Mouse (Mus musculus) embryo, embryonic 9.5 days (tissue): ENCODE measurements around the gene Magi3.
A peak's percentile ranks its signal among the peaks of the same experiment; 100 is the strongest.

Experiments
- DNase-seq: peaks from one replicate; pipeline ENCODE4 v3.0.0-alpha.2; 2017; ENCODE audit errors: extremely low spot score

Gene Magi3

DNA sequence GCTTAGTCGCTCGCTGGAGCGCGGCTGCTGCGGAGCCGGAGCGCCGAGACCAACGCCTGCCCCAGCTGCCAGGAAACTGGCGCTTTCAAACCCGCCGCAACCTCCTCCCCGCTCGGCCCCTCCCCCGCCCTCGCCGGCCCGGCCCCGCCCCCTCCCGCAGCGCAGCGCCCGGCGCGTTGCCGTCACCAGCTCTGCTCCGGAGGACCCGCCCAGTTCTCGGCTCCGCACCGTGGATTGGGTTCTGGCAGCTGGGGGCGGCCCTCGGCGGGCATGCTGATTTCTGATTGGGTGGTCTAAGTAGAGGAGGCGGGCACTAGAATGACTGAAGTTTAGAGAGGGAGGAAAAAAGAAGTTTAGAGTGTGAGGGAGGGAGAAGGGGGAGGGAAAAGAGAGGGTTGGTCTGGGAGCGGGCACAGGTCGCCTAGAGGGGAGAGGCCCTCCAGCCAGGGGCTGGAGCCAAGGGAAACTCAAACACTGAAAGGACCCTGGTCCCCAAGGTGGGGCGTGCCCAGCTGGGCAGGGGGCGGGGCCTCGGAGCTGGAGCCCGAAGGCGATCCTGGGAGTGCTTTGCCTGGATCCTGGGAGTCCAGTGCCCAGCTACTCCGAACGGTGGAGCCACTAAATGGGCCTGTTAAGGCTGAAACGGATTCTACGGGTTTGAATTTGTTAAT, at the start of gene Magi3:
Magi3 (minus strand) TSS at position 80 of the 671 bp plus-strand sequence.
- DNase-seq, result peak; percentile 99

DNA sequence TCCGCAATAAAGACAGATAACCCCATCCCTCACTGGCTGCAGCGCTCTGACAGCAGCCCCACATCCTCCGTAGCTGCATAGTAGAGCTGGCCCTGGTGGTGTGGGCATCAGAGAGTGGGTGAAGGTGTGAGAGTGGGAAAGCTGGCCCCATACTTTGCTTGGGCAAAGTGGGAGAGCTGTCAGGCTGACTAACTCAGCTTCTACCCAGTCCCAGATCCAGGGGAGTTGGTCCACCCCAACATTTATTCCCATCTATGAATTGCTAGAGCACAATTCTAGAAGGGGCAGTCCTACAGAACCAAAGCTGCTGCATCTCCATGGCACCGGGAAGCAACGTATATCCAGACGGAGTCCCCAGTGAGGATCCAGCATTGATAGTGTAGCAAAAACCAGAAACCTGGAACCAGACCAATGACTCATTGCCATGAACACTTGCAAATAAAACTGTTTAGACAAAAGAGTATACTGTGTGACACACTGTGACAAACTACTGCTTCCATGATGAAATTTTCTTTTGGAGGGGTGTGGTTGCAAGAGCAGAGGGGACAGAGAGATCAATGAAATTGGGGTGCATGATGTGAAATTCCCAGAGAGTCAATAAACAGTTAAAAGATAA, 44.5 kb upstream of the Magi3 start:
- DNase-seq, result no peak

DNA sequence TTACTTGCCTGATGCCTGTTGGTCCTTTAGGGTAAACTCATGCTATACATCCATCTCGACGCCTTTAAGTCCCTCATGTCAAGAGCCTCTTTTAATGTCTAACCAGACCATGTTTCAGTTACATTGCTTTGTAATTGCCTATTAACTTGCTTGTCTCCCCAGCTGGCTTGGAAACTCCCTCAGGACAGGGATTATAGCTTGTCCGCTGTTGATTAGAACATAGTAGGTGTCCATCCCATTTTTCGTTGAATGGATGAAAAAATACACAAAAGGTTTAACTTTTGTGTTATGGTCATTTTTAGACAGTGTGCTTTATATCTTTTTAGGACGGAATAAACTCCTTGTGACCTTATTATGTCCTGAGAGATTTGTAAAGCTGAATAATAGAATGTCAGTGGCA, 40.0 kb upstream of the Magi3 start:
- DNase-seq, result no peak

DNA sequence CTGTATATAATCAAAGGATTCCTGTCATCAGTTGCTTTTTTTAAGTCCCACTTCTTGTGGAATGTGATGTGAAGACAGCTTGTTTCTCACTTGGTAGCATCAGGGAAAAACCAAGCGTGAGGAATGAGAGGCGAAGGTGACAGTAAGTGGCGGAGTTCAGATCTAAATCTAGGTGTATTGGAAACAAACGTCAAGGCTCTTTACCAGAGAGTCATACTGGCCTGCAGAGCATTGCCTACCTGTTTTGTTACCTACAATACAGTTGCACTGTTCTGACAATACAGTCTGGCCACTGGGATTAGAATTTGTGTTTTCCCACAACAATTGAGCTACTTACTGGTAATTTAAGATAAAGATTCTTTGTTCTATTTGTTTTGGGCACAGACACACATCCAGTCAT, 39.0 kb upstream of the Magi3 start:
- DNase-seq, result no peak

DNA sequence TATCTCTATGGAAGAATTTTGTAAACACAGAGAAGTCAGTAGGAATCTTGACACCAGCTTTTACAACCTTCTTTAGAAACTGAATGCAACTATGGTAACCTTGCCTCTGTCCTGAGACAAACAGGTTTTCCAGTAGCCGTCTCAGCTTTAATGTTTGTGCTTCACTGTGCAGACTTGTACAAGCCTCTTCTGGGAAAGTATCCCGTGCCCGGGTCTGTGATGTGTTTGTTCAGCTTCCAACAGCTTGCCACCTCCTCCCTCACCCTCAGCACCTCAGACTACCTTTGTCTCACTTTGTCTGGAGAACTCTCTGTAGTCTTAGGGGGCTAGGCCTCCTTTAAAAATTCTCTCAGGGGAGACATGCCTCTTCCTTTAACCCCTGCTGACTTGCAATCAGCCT, 36.9 kb upstream of the Magi3 start:
- DNase-seq, result no peak

DNA sequence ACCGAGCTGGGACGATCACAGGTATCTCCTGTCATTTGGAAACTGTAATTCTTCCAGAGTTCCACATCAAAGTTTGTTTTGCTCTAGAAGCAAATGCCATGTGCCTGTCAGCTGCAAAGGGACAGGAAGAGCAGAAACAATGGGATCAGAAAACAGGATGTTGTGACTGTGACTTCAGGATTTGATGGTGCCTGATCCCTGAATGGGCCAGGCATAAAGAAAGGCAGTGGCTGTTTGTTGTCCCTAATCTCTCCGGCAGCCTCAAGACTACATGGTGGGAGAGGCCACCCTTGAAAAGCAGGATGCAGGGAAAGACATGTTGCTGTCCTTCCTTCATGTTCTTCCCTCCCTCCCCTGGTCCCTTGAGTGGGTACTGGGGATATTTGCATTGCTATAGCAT, 33.6 kb upstream of the Magi3 start:
- no peak for DNase-seq

DNA sequence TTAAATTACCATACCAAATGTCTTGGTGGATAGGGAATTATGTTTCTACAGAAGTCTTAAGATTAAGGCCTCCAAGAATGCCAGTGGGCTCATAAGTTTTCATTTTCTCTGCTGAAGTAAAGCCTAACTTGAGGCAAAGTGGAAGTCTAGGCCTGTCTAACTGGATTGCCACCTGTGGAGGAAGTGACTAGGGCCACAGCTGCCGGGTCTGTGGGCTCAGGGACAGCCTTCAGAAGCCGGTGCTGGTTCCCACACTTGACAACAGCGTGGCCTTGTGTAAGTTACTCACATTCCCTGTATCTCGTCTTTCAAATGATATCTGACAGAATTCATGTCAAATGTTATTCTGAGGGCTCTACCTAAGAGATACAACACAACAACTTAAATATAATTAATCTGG, 27.7 kb upstream of the Magi3 start:
- DNase-seq, result no peak

DNA sequence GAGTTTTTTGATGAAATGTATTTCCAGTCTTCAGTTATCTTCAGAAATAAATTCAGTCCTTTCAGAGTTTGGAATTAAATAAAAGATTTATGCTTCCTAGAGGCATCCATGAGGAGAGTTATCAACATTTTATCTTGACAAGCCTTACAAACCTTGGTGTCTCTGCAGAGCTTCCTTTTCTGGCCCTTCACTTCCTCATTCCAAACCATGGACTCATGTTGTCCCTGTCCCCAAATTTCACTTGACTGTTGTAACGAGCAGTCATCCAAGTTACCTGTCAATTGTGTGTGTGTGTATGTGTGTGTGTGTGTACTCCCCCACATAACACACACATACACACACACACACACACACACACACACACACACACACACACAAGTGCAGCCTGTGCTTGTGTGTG, 26.9 kb upstream of the Magi3 start:
- no peak for DNase-seq

DNA sequence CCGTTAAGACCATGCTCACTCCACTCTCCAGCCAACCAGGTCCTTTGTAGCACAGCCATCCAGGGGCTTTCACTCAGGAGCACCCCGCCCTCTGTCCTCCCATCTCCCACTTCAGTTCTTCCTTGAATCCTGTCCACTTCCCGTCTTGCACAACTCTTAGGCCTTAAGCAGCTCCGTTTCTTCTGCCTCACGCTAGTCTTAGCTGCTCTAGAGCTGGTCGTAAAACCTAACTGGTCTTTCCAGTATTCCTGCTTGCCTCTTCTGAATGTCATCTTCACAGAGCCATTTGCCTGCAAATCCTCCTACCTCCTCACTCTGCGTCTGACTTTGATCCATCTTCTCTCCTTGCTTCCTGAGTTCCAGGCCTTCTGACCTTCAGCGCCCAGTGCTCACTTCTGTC, 24.2 kb upstream of the Magi3 start:
- DNase-seq, result no peak

DNA sequence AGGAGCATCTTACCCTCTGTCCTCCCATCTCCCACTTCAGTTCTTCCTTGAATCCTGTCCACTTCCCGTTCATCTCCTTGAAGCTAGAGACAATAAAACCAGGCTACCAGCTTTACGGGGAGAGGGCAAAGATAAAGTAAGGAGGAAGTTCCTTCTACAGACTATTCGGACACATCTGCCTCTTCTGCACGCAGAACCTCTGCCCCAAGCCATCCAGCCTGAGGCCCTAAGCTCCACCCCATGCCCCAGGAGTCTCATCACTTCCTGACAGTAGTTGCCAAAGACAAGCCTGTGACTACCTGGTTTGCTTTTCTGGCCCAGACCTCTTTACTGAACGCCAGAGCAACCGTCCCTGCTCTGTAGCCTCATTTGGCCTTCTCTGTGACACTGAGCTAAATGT, 23.8 kb upstream of the Magi3 start:
- DNase-seq, result no peak

DNA sequence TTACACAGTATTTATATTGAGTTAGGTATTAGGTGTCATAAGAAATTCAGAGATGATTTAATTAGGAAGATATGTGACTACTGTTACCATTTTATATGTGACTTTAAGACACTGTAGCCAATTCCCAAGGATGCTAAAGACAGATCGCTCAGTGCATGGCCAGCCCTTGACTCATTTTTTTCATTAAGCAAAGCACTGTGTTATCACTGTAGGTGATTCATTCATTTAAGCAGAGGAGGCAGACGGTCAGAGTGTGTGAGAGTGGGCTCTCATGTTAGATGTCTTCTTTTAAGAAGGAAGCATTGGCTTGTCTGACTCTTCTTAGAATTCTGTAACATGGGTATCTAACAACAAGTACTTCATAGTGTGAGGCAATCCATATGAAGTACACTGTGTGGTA, 19.6 kb upstream of the Magi3 start:
- DNase-seq, result no peak

DNA sequence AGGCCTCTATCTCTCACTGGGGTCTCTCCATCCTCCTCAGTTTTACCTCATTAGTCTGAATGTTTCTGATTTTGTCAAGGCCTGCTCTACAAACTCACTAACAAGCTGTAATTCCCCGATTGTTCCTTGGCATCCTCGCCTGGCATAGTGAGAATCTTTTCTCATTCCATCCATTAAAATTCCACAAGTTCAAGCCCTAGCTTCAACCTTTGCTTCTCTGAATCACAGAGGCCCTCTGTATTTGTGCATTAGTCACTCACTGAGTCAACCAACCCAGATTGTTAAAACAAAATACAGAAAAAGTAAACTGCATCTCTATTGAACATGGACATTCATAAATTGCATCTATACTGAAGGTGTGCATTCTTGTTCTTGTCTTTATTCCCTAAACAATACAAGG, 19.2 kb upstream of the Magi3 start:
- DNase-seq, result no peak

DNA sequence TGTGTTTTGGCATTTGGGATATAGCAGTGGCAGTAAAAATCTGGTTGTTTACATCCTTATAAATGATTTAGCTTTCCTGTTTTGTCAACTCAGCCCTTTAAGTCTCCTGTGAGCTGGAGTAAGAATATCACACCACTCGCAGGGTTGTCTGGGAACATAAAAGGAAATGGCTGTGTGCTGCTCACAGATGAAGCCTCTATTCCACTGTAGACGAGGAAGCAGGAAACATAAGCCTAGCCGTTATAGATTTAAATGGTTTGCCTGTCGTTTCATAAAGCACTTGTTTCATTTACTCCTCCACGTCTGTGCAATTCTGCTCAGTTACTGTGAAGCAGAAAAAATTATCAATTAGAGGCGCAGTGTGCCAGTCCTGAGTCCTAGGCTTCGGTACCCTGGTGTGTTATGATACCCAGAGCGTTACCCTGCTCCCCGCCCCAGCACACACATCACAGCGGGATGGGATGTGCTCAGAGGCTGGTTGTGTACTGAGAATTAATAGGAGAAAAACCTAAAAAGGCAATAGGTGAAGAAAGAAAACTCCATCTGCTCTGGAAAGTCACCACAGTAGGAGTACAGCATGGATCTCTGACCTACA, 17.8 kb upstream of the Magi3 start:
- DNase-seq, result no peak

DNA sequence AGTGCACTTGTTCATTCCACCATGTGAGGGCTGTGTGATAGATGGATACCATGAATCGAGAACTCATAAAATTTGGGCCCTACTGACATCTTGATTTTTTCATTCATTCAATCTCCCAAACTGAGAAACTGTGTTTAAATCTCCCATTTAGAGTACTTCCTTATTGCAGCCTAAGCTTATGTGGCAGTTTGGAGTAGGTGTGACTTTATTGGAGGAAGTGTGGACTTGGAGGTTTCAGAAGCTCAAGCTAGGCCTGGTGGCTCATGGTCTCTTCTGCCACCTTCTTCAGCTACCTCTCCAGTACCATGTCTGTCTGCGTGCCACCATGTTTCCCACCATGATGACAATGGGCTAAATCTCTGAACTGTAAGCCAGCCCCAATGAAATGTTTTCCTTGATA, 15.9 kb upstream of the Magi3 start:
- no peak for DNase-seq

DNA sequence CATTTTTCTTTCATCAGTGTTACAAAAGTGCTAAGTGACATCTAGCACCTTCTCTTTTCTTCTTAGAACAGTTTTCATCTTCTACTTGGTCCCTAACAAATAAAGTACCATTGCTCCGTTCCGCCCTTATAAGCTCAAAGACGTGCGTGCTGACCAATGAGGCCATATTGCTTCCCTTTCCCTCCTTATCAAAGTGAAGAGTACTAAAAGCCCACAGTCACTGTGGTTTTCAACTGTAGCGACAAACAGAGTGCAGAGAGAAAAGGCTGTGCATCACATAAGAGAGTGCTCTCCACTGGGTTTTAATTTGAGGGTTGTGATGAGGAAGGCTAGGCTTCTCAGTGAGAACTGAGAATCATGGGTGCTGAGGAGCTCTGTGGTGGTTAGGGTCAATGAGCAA, 14.9 kb upstream of the Magi3 start:
- DNase-seq, result no peak

DNA sequence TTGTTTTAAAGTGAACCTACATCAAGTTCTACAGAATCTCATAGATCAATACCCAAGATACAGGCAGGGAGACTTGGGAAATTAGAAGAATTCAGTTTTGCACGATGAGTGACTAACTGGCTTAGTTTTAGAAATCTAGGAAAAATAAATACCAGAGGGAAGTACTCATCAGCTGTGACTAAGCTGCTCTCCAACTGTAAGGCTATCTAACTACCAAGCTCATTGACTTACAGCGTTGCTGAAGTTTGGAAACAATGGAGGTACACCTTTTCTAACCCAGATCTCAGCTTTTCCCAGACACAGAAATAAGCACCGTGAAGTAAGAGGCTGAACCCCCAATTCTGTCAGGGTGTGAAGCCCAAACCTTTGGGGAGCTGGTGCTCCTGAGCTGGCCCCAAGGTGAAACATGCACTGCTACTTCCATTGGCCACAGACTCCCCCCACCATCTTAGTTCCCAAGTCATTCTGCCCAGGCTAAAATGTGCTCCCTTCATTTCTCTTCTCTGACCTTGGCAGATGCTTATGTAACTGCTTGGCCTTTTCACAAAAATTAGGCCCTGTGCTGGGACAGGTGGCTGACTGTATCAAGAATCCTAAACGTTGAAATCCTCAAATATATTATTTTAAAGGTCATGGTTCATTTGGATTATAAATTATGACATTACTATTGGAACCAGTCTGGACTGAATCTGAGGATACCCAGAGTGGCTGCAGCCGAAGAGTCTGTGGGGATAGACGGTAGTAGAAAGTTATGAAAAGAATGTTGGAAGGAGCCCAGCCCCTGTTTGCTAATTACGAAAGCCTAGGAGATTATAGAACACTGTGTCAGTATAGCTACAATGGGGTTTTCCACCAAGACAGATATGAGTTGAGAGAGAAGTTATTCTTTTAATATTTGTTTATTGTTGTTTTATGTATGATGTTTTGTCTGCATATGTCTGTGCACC, 13.5 kb upstream of the Magi3 start:
- no peak for DNase-seq

DNA sequence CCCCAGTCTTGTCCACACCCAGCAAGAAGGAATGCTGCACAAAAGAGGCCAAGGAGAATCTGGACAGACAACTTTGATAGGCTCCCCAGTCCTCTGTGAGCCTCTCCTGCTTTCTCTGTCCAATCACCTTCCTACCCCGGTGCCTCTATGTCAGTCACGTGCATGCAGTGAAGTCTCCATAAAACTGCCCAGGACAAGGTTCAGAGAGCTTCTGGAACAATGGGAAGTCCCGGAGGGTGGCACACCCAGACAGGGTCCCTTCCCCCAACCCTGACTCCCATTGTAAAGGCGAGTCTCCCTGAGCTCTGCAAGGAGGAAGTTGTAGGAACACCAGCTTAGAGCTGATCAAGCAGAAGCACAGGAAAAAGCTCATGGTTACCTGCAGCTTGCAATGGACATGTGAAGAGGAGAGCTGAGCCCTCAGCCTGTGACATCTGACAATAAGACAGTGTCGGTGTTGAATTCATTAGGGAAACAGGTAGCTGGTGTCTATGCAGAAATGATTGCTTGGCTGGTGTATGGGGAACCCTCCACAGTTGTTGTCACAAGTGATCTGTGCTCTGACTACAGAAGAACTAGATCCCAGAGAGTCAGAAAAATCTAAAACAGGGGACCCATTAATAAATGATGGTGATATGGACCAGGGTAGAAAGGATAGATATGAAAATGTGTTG, 7.4 kb upstream of the Magi3 start:
- peak; percentile 21 for DNase-seq

DNA sequence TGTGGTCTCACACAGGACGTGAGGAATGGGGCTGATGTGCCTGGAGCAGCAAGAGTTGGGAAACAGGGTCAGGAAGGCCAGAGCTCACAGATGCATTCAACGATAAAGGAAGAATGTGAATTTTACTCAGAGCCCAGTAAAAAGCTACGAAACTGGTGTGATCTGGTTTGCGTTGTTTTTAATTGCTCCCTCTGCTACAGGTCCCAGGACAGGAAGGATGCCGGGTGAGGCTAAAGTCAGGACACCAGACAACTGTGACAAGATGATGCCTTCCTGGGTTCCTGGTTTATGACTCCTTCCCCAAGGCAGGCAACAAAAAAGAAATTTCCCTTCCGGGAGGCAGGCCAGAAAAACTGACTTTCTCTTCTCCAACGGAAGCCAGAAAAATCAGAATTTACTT, 6.6 kb upstream of the Magi3 start:
- peak; percentile 6 for DNase-seq

DNA sequence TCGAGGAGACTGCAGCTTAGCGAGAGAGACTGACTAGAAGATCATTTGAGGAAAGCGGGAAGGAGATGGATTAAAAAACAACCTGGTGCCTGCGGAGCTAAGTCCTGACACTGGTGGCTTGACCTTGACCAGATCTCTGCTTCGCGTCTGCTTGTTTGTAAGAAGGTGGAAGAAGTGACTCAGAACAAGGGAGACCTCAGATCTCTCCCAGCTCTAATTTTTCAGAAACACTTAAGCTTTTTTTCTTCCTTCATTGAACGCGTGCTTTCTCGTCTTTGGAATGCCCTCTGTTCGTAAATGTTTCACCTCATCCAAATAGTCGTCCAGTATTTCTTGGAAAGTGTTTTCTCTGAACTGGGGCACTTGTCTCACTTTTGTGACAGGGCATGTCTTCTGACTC, 982 bp upstream of the Magi3 start:
- DNase-seq, result no peak

DNA sequence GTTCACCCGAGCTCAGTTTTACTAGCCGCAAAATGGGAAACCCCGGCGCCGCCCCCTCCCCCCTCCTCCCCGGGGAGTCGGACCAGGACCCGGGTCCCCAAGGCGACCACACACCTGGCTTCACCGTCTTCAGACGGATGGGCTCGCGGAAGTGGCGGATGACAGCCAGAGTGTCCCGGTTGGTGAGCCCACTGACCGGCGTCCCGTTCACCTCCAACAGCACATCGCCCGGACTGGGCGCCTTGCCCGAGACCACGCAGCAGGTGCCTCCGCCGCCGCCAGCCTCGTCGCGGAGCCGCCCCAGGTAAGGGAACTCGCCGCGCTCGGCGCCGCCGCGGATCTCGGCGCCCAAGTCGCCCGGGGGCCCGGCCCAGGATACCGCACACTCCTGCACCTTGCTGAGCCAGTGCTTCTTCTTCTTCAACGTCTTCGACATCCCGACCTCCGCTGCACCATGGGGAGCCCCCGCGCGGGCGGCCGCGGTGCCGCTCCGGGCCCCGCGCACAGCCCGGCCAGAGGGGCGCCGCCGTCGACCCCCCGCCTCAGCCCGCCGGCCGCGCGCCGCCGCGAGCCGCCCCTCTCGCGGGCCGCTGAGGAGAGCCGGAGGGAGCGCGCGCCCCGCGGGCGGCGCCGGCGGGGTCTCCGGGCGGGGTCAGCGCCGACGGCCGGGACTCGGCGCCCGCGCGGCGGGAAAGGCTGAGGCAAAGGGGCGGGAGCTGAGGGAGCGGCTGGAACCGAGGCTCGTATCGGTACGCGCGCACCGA, 461 bp downstream of the Magi3 start:
- peak; percentile 54 for DNase-seq

DNA sequence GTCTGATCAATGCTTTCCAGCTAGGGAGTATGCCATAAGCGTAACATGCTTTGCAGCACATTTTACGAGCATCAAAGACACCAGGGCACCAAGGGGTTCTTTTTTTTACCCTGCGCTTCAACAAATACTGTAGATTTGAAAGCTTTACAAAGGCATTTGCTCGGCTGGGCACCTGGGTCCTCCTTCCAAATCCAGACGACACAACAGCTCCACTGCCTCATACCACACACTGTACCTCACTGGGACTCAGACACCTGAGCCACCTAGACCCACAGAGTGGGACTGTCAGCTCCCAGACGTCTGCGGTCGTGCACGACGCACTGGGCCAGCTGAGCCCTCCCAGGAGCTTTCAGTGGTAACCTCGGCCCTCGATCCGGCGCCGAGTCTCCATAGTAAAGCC, 1.2 kb downstream of the Magi3 start:
- peak; percentile 39 for DNase-seq
